Mouse (Mus musculus): Measurements from ENCODE around the gene Cd36. TPM values are rescaled to one million over a fixed set of nuclear protein-coding genes. Genes with fewer than 3 reads are reported as not detected.

The Cd36 gene
- polyA plus RNA-seq, 1 experiment from 2014 or later, result 164 TPM

DNA sequence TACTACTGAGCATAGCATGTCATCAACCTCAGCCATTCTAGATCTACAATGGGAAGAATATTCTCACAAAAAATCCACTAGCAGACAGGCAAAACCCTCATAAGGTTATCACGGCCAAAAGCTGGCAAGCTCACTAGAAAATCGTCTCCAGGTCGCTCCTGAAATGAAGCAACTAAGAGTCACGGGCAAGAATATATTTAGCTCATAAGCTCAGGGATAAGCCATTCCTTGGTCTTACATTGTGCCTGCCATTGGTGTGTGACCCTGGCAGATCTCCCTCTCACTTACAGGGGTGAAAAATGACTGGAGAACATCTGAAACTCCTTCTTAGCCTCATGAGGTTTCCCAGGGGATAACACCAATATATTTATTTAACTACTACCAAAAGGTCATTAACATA lies 52.2 kb downstream of the Cd36 start:
- Histone ChIP-seq H3K4me1 (replicated peaks) (peaks cover 4% of the 10 kb centered on the region; the same call in 1 of the 2 replicates), H3K27me3 (no peaks in the 10 kb centered on the region), H3K27ac (peak overlapping the region; percentile 83), H3K36me3 (peaks cover 5% of the 10 kb centered on the region; the same call in 1 of the 2 replicates), H3K4me3 (no peak overlapping the region), H3K9me3 (replicated peaks) (no peaks in the 10 kb centered on the region), H3K9ac (no peak overlapping the region), H3K4me2 (peak overlapping the region; percentile 39)
- ATAC-seq (replicated peaks; ENCODE audit: insufficient number of reproducible peaks, insufficient read depth, low FRiP score, low read depth), result peak; percentile 55; the same call in 1 of the 2 replicates
- 38% methylated on average over 4 of the region's 4 CpGs for WGBS

DNA sequence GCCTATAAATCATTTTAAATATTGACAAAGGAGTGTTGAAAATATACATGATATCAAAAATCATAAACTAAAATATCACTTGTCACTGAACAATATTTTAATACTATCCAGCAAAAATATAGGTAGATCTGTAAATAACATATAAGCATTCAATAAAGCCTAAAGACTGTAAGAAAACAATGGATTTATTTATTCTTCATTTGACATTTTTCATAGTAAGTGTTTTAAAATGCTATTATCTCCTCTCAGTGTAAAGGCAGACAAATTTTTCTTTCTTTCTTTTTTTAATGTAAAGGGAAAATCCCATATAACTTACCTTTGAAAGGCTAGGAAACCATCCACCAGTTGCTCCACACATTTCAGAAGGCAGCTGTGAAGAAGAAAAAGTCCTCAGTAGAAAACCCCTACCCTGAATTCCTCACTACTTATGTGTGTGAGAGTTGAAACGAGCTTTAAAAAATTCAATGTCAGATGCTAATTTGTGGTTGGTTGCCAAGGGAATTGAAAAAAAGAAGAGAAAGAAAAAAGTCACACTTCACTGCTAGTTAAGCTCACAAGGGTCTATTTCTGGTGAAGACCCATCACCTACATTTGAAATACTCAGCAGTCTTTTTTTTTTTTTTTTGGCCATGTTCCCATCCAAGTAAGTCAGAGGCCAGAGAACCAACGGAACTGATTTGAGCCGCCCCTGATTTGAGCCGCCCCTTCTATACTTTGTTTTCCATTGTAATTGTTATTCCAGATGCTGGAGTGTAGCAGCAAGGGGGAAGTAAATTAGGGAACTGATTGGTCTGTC lies 53.1 kb downstream of the Cd36 start:
- Histone ChIP-seq H3K4me1 (replicated peaks) (peaks cover 4% of the 10 kb centered on the region; the same call in 1 of the 2 replicates), H3K27me3 (no peaks in the 10 kb centered on the region), H3K4me2 (peak overlapping the region; percentile 39), H3K4me3 (peak overlapping the region; percentile 27), H3K9ac (no peak overlapping the region), H3K36me3 (peaks cover 5% of the 10 kb centered on the region; the same call in 1 of the 2 replicates), H3K27ac (peak overlapping the region; percentile 83), H3K9me3 (replicated peaks) (no peaks in the 10 kb centered on the region)
- peak; percentile 70 for ATAC-seq (replicated peaks; ENCODE audit: insufficient number of reproducible peaks, insufficient read depth, low FRiP score, low read depth)
- 19% methylated on average over 4 of the region's 4 CpGs for WGBS

DNA sequence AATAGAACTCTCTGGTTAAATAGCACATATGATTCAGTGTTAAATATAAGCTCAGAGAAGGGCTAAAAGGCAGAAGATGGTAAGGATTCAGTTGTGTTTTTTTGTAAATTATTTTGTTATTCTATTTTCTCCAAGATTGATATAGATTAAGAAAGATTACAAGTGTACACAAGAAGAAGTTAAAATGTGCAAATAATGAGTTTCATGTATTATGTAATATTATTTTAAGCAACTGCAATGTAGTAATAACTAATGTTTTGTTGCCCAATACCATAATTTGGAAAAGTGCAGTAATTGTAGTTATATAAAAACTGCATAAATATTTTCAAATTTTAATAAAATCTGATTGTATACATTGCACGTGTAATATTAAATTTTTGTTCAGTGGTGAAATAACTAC lies 54.8 kb downstream of the Cd36 start:
- Histone ChIP-seq H3K27ac (no peak overlapping the region), H3K4me2 (no peak overlapping the region), H3K36me3 (peaks cover 5% of the 10 kb centered on the region; the same call in 1 of the 2 replicates), H3K4me1 (replicated peaks) (peaks cover 4% of the 10 kb centered on the region; the same call in 1 of the 2 replicates), H3K27me3 (no peaks in the 10 kb centered on the region), H3K4me3 (no peak overlapping the region), H3K9ac (no peak overlapping the region), H3K9me3 (replicated peaks) (no peaks in the 10 kb centered on the region)
- 78% methylated on average over 1 of the region's 1 CpGs for WGBS
- no peak for ATAC-seq (replicated peaks; ENCODE audit: insufficient number of reproducible peaks, insufficient read depth, low FRiP score, low read depth)

DNA sequence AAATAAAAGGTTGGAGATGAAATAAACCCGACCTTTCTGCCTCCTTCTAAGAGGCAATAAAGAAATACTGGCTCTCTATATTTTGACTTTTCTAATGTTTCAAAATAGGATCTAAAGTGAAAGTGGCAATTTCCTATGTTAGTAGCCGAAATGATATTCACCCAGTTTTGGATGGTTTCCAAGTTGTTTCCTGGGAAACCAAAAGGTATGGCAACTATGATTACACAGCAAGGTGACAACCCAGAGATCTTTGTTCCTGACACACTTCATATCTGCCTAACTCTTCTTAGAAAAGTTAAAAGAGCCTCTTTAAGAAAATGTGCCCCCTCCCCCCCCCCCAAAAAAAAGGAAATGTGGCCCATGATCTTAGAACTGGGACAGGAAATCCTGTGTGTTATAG lies 58.1 kb downstream of the Cd36 start:
- Histone ChIP-seq H3K9ac (no peak overlapping the region), H3K4me2 (no peak overlapping the region), H3K27ac (no peak overlapping the region), H3K4me3 (no peak overlapping the region), H3K9me3 (replicated peaks) (no peaks in the 10 kb centered on the region), H3K36me3 (peaks cover 8% of the 10 kb centered on the region; the same call in 1 of the 2 replicates), H3K4me1 (replicated peaks) (no peaks in the 10 kb centered on the region; the same call in 1 of the 2 replicates), H3K27me3 (no peaks in the 10 kb centered on the region)
- 54% methylated on average over 2 of the region's 2 CpGs for WGBS
- no peak for ATAC-seq (replicated peaks; ENCODE audit: insufficient number of reproducible peaks, insufficient read depth, low FRiP score, low read depth)

DNA sequence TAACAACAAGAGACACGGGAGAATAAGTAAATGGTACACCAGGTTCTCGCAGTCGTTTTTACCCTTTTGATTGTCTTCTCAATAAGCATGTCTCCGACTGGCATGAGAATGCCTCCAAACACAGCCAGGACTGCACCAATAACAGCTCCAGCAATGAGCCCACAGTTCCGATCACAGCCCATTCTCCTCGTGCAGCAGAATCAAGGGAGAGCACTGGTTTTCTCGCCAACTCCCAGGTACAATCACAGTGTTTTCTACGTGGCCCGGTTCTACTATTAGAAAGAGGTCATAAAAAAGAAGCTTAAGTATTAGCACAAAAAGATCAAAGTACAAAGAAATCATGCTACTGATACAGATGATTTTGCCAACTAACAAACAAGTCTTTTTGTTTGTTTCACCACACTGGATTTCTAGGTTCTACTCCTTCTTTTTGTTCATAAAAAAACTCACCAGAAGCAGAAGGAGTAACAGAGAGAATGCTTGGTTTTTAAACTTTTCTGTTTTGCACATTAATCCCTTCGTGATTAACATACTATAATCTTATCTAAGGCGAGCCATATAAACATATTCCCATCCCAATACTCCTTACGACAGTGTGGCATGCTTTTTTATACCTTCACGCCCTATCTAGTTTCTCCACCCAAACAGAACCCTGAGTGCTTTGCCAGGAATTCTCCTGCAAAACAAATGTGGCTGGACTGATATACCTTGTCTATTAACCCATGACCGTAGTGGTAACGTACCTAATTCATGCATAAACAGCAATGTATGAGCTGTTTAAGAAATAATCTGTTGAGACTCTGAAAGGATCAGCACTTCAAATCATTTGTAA lies 59.7 kb downstream of the Cd36 start:
- Histone ChIP-seq H3K4me2 (no peak overlapping the region), H3K27me3 (no peaks in the 10 kb centered on the region), H3K27ac (no peak overlapping the region), H3K36me3 (peaks cover 8% of the 10 kb centered on the region; the same call in 1 of the 2 replicates), H3K9ac (no peak overlapping the region), H3K9me3 (replicated peaks) (no peaks in the 10 kb centered on the region), H3K4me1 (replicated peaks) (no peaks in the 10 kb centered on the region; the same call in 1 of the 2 replicates), H3K4me3 (no peak overlapping the region)
- 77% methylated on average over 15 of the region's 15 CpGs for WGBS
- ATAC-seq (replicated peaks; ENCODE audit: insufficient number of reproducible peaks, insufficient read depth, low FRiP score, low read depth), result no peak

DNA sequence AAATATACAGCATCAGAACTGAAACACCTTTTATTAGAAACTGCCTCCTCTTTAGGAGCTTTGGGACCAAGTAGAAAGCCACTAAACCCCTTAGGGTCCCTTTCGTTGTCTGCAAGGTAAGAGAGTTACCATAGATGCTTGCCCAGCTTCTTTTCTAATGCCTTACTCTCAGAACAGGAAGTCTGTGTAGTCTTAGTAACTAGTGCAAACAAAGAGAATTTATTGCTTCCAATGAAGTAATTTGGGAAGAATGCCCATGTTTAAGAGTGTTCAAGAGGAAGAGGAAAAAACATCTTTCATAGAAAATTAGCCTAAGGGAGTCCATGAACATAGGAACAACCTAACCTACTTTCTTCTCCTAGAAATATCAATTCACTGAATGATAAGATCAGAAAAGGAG lies 67.2 kb downstream of the Cd36 start:
- Histone ChIP-seq H3K9ac (no peak overlapping the region), H3K4me2 (no peak overlapping the region), H3K4me3 (no peak overlapping the region), H3K27me3 (no peaks in the 10 kb centered on the region), H3K4me1 (replicated peaks) (no peaks in the 10 kb centered on the region), H3K36me3 (peaks cover 9% of the 10 kb centered on the region; the same call in 1 of the 2 replicates), H3K27ac (no peak overlapping the region), H3K9me3 (replicated peaks) (no peaks in the 10 kb centered on the region)
- 79% methylated on average over 1 of the region's 1 CpGs for WGBS
- ATAC-seq (replicated peaks; ENCODE audit: insufficient number of reproducible peaks, insufficient read depth, low FRiP score, low read depth), result no peak

DNA sequence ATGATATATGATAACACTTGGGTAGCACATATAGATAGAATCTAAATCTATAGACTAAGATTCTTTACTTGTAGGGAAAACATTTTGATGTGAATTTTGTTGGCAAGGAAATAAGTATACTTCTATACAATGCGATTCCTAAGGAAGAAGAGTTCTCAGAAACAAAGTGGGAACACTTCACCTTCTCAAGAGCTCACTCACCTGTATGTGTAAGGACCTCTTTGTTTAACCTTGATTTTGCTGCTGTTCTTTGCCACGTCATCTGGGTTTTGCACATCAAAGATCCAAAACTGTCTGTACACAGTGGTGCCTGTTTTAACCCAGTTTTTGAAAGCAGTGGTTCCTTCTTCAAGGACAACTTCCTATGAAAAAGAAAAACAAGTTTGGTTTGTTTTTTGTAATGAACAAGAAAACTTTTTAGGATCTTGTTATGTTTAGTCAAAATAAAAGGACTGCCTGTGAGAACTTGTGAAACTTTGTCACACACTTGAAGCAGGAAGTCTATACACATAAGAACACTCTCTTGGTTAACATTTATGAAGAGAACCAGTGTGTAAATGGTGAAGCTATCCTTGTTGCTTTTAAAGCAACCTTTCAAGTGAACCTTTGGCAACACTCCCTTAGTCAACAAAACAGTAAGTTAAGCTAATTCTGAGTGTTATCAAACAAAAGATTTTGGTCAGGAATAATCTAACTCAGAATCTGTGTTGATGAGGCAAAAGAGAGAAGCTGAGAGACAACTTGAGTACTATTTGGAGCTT lies 68.2 kb downstream of the Cd36 start:
- no peak overlapping the region for H3K4me2 ChIP-seq
- H3K27me3 ChIP-seq, result no peaks in the 10 kb centered on the region
- peaks cover 9% of the 10 kb centered on the region; the same call in 1 of the 2 replicates for H3K36me3 ChIP-seq
- no peak overlapping the region for H3K9ac ChIP-seq
- 84% methylated on average over 2 of the region's 2 CpGs for WGBS
- no peak for ATAC-seq (replicated peaks; ENCODE audit: insufficient number of reproducible peaks, insufficient read depth, low FRiP score, low read depth)
- H3K27ac ChIP-seq, result no peak overlapping the region
- no peaks in the 10 kb centered on the region for H3K4me1 ChIP-seq (replicated peaks)
- H3K4me3 ChIP-seq, result no peak overlapping the region
- no peaks in the 10 kb centered on the region for H3K9me3 ChIP-seq (replicated peaks)

DNA sequence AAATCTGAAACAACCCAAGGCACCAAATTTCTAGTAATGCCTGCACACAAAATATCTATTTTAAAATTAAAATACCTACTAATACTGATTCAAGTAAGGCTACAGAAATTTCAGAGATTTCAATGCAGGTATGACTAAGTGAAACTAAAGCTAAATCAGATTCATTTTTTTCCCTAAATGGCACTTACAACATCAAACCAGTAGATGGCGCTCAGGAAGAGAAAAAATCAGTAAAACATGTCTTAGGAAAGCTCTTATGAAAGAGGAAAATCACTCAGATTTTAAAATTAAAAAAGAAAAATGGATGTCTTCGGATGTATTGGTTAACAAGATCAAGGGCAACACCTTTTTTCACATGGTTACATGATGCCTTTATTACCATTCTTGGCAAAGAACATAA lies 72.4 kb downstream of the Cd36 start:
- no peak overlapping the region for H3K27ac ChIP-seq
- H3K4me2 ChIP-seq, result no peak overlapping the region
- no peaks in the 10 kb centered on the region for H3K4me1 ChIP-seq (replicated peaks)
- H3K36me3 ChIP-seq, result peaks cover 7% of the 10 kb centered on the region; the same call in 1 of the 2 replicates
- H3K4me3 ChIP-seq, result no peak overlapping the region
- no peak for ATAC-seq (replicated peaks; ENCODE audit: insufficient number of reproducible peaks, insufficient read depth, low FRiP score, low read depth)
- WGBS, result 3% methylated on average over 2 of the region's 2 CpGs
- no peaks in the 10 kb centered on the region for H3K27me3 ChIP-seq
- H3K9me3 ChIP-seq (replicated peaks), result no peaks in the 10 kb centered on the region
- H3K9ac ChIP-seq, result no peak overlapping the region

DNA sequence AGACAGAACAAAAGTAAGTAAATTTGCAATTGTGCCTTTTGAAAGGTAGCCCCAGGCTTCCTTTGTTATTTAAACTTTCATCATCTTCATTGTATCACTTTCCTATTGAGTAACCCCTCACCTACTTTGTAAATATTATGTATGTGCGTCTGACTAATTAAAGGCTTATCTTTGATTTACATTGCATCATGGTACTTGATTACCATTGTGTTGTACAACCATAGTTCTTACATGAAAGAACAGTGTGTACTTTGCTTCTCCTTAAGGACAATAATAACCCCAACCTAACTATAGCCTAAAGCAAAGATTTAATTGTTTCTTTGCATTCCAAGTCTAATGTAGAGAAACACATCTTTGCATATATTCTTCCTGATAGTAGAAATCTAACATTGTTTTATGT lies 78.3 kb downstream of the Cd36 start:
- Histone ChIP-seq H3K9ac (no peak overlapping the region), H3K4me1 (replicated peaks) (no peaks in the 10 kb centered on the region), H3K27me3 (no peaks in the 10 kb centered on the region), H3K36me3 (peaks cover 9% of the 10 kb centered on the region; the same call in 1 of the 2 replicates), H3K9me3 (replicated peaks) (no peaks in the 10 kb centered on the region), H3K4me3 (no peak overlapping the region), H3K27ac (no peak overlapping the region), H3K4me2 (no peak overlapping the region)
- ATAC-seq (replicated peaks; ENCODE audit: insufficient number of reproducible peaks, insufficient read depth, low FRiP score, low read depth), result no peak
- WGBS, result 67% methylated on average over 1 of the region's 1 CpGs

DNA sequence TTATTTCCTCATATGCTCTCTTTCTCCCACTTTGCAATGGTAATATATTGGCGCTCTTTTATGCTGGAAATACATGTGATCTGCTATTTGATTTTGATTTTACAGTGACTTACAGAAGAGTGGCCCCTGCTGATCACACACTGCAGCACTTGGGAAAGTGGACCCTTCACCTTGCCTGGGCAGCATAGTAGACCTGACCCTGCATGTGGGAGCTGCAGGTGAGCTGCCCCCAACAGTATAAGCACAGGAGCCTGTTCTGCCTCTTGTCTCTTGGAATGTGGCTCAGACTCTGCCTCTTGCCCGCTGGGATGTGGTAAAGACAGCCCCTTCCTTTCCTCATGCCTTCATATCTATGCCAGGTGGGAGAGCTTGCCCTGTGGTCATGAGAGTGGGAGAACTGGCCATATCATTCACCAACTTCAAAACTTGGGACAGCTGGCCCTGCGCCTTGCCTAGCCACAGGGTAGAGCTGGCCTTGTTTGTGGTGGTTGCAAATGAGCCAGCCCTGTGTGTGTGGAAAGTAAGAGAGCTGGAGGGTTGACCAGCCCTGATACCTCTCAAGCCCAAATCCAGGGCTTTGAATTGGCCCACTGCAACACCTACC lies 81.7 kb downstream of the Cd36 start:
- no peaks in the 10 kb centered on the region for H3K4me1 ChIP-seq (replicated peaks)
- no peaks in the 10 kb centered on the region for H3K27me3 ChIP-seq
- H3K27ac ChIP-seq, result no peak overlapping the region
- H3K4me3 ChIP-seq, result no peak overlapping the region
- H3K9ac ChIP-seq, result no peak overlapping the region
- no peak for ATAC-seq (replicated peaks; ENCODE audit: insufficient number of reproducible peaks, insufficient read depth, low FRiP score, low read depth)
- 82% methylated on average over 3 of the region's 3 CpGs for WGBS
- H3K9me3 ChIP-seq (replicated peaks), result no peaks in the 10 kb centered on the region
- peaks cover 9% of the 10 kb centered on the region; the same call in 1 of the 2 replicates for H3K36me3 ChIP-seq
- no peak overlapping the region for H3K4me2 ChIP-seq

All from heart, embryonic 15.5 days (tissue).